Mouse (Mus musculus): ENCODE measurements around the gene Ebpl. TPM values are rescaled to one million over a fixed set of nuclear protein-coding genes. Genes with fewer than 3 reads are reported as not detected.

Ebpl gene
- total and polyA plus RNA-seq, 2 experiments, result 17.6 to 19.5 TPM

GRCm38 (mm10) chr14:61309593-61309992 is 50.6 kb downstream of the Ebpl start, which contains the start of gene Arl11:
TSS of gene Arl11 (plus strand) at chr14:61309753.
- no peaks in the 10 kb centered on the region for H3K4me1 ChIP-seq (ENCODE audit: control insufficient read depth, insufficient read depth, low read length)

GRCm38 (mm10) chr14:61303969-61304609 is 56.1 kb downstream of the Ebpl start:
- no peaks in the 10 kb centered on the region for H3K36me3 ChIP-seq (ENCODE audit: control insufficient read depth, insufficient read depth, low read length)
- H3K4me1 ChIP-seq (ENCODE audit: control insufficient read depth, insufficient read depth, low read length), result no peaks in the 10 kb centered on the region
- WGBS, result 83% methylated on average over 4 of the region's 4 CpGs
- DNase-seq (ENCODE audit: extremely low read depth, low read depth, low spot score), result no peak
- no peak overlapping the region for H3K4me3 ChIP-seq (ENCODE audit: insufficient read depth, low read depth, low read length)
- H3K79me2 ChIP-seq (ENCODE audit: control insufficient read depth, insufficient read depth, low read length), result no peaks in the 10 kb centered on the region
- no peak overlapping the region for H3K9ac ChIP-seq (ENCODE audit: low read depth, low read length)
- no peaks in the 10 kb centered on the region for H3K27me3 ChIP-seq (ENCODE audit: control insufficient read depth, insufficient read depth, low read length)
- TF ChIP-seq POLR2A (IDR thresholded peaks at IDR 0.05; ENCODE audit: extremely low read depth, insufficient read depth, low read length), result no peak
- no peak for TF ChIP-seq CTCF (IDR thresholded peaks at IDR 0.05; ENCODE audit: low read depth, low read length)
- H3K27ac ChIP-seq (replicated peaks; ENCODE audit: insufficient read depth, low read depth, low read length), result no peak overlapping the region

More at GRCm38 (mm10) chr14:61309593-61309992, 50.6 kb downstream of the Ebpl start, which contains the start of gene Arl11:
- WGBS, result 61% methylated on average over 6 of the region's 6 CpGs
- no peaks in the 10 kb centered on the region for H3K36me3 ChIP-seq (ENCODE audit: control insufficient read depth, insufficient read depth, low read length)
- H3K27me3 ChIP-seq (ENCODE audit: control insufficient read depth, insufficient read depth, low read length), result no peaks in the 10 kb centered on the region
- no peak within 1 kb of the TSS for H3K9ac ChIP-seq (ENCODE audit: low read depth, low read length)
- TF ChIP-seq POLR2A (IDR thresholded peaks at IDR 0.05; ENCODE audit: extremely low read depth, insufficient read depth, low read length), result no peak
- TF ChIP-seq CTCF (IDR thresholded peaks at IDR 0.05; ENCODE audit: low read depth, low read length), result no peak
- no peak within 1 kb of the TSS for H3K4me3 ChIP-seq (ENCODE audit: insufficient read depth, low read depth, low read length)
- H3K79me2 ChIP-seq (ENCODE audit: control insufficient read depth, insufficient read depth, low read length), result no peaks in the 10 kb centered on the region
- DNase-seq (ENCODE audit: extremely low read depth, low read depth, low spot score), result peak; percentile 26
- H3K27ac ChIP-seq (replicated peaks; ENCODE audit: insufficient read depth, low read depth, low read length), result no peak within 1 kb of the TSS

- Histone ChIP-seq H3K36me3 (ENCODE audit: control insufficient read depth, insufficient read depth, low read length) (no peaks in the 10 kb centered on the region), H3K27me3 (ENCODE audit: control insufficient read depth, insufficient read depth, low read length) (no peaks in the 10 kb centered on the region), H3K9ac (ENCODE audit: low read depth, low read length) (no peak overlapping the region), H3K79me2 (ENCODE audit: control insufficient read depth, insufficient read depth, low read length) (no peaks in the 10 kb centered on the region), H3K4me3 (ENCODE audit: insufficient read depth, low read depth, low read length) (no peak overlapping the region), H3K27ac (replicated peaks; ENCODE audit: insufficient read depth, low read depth, low read length) (no peak overlapping the region), H3K4me1 (ENCODE audit: control insufficient read depth, insufficient read depth, low read length) (no peaks in the 10 kb centered on the region)
- DNase-seq (ENCODE audit: extremely low read depth, low read depth, low spot score), result no peak
- 67% methylated on average over 2 of the region's 2 CpGs for WGBS
- TF ChIP-seq CTCF (IDR thresholded peaks at IDR 0.05; ENCODE audit: low read depth, low read length) (no peak), POLR2A (IDR thresholded peaks at IDR 0.05; ENCODE audit: extremely low read depth, insufficient read depth, low read length) (no peak)
Observed at GRCm38 (mm10) chr14:61302428-61302827, 57.8 kb downstream of the Ebpl start.

- H3K27me3 ChIP-seq (ENCODE audit: control insufficient read depth, insufficient read depth, low read length), result no peaks in the 10 kb centered on the region
- H3K27ac ChIP-seq (replicated peaks; ENCODE audit: insufficient read depth, low read depth, low read length), result no peak overlapping the region
- no peak for TF ChIP-seq CTCF (IDR thresholded peaks at IDR 0.05; ENCODE audit: low read depth, low read length)
- no peak for TF ChIP-seq POLR2A (IDR thresholded peaks at IDR 0.05; ENCODE audit: extremely low read depth, insufficient read depth, low read length)
- DNase-seq (ENCODE audit: extremely low read depth, low read depth, low spot score), result no peak
- no peak overlapping the region for H3K9ac ChIP-seq (ENCODE audit: low read depth, low read length)
- WGBS, result 51% methylated on average over 2 of the region's 2 CpGs
- no peaks in the 10 kb centered on the region for H3K79me2 ChIP-seq (ENCODE audit: control insufficient read depth, insufficient read depth, low read length)
- H3K36me3 ChIP-seq (ENCODE audit: control insufficient read depth, insufficient read depth, low read length), result no peaks in the 10 kb centered on the region
- H3K4me1 ChIP-seq (ENCODE audit: control insufficient read depth, insufficient read depth, low read length), result no peaks in the 10 kb centered on the region
- H3K4me3 ChIP-seq (ENCODE audit: insufficient read depth, low read depth, low read length), result no peak overlapping the region
Observed at GRCm38 (mm10) chr14:61301323-61301722, 58.9 kb downstream of the Ebpl start.

GRCm38 (mm10) chr14:61299810-61300209 is 60.4 kb downstream of the Ebpl start:
- Histone ChIP-seq H3K27ac (replicated peaks; ENCODE audit: insufficient read depth, low read depth, low read length) (no peak overlapping the region), H3K36me3 (ENCODE audit: control insufficient read depth, insufficient read depth, low read length) (no peaks in the 10 kb centered on the region), H3K27me3 (ENCODE audit: control insufficient read depth, insufficient read depth, low read length) (no peaks in the 10 kb centered on the region; the same call in 1 of the 2 replicates), H3K4me1 (ENCODE audit: control insufficient read depth, insufficient read depth, low read length) (no peaks in the 10 kb centered on the region), H3K9ac (ENCODE audit: low read depth, low read length) (no peak overlapping the region), H3K4me3 (ENCODE audit: insufficient read depth, low read depth, low read length) (no peak overlapping the region), H3K79me2 (ENCODE audit: control insufficient read depth, insufficient read depth, low read length) (no peaks in the 10 kb centered on the region)
- WGBS, result 94% methylated on average over 6 of the region's 6 CpGs
- TF ChIP-seq POLR2A (IDR thresholded peaks at IDR 0.05; ENCODE audit: extremely low read depth, insufficient read depth, low read length) (no peak), CTCF (IDR thresholded peaks at IDR 0.05; ENCODE audit: low read depth, low read length) (no peak)
- no peak for DNase-seq (ENCODE audit: extremely low read depth, low read depth, low spot score)

- Histone ChIP-seq H3K4me1 (ENCODE audit: control insufficient read depth, insufficient read depth, low read length) (no peaks in the 10 kb centered on the region), H3K9ac (ENCODE audit: low read depth, low read length) (no peak overlapping the region), H3K36me3 (ENCODE audit: control insufficient read depth, insufficient read depth, low read length) (no peaks in the 10 kb centered on the region), H3K79me2 (ENCODE audit: control insufficient read depth, insufficient read depth, low read length) (no peaks in the 10 kb centered on the region), H3K4me3 (ENCODE audit: insufficient read depth, low read depth, low read length) (no peak overlapping the region), H3K27ac (replicated peaks; ENCODE audit: insufficient read depth, low read depth, low read length) (no peak overlapping the region), H3K27me3 (ENCODE audit: control insufficient read depth, insufficient read depth, low read length) (no peaks in the 10 kb centered on the region; the same call in 1 of the 2 replicates)
- peak; percentile 45; the same call in 1 of the 2 replicates for TF ChIP-seq CTCF (IDR thresholded peaks at IDR 0.05; ENCODE audit: low read depth, low read length)
- TF ChIP-seq POLR2A (IDR thresholded peaks at IDR 0.05; ENCODE audit: extremely low read depth, insufficient read depth, low read length), result no peak
- 19% methylated on average over 6 of the region's 6 CpGs for WGBS
- peak; percentile 58 for DNase-seq (ENCODE audit: extremely low read depth, low read depth, low spot score)
Observed at GRCm38 (mm10) chr14:61294738-61295079, 65.5 kb downstream of the Ebpl start.

Measured in liver, adult 2 months (tissue).